Mouse (Mus musculus) left cerebral cortex, adult 11 months (tissue): ENCODE data around the gene Evl.

Experiments
- DNase-seq: peaks from one replicate; pipeline ENCODE4 v3.0.0; 2022; ENCODE audit warnings: low spot score

Evl gene

GRCm38 (mm10) chr12:108651053-108651660 is 96.6 kb downstream of the Evl start:
- no peak for DNase-seq

- DNase-seq, result no peak
Observed at GRCm38 (mm10) chr12:108653358-108654335, 99.1 kb downstream of the Evl start.

GRCm38 (mm10) chr12:108657350-108657749 is 102.8 kb downstream of the Evl start:
- DNase-seq, result no peak

- no peak for DNase-seq
Observed at GRCm38 (mm10) chr12:108668606-108669235, 114.2 kb downstream of the Evl start.

GRCm38 (mm10) chr12:108671541-108671940 is 117.0 kb downstream of the Evl start:
- no peak for DNase-seq

- no peak for DNase-seq
Observed at GRCm38 (mm10) chr12:108672908-108673307, 118.4 kb downstream of the Evl start.

- no peak for DNase-seq
Observed at GRCm38 (mm10) chr12:108673546-108673945, 119.0 kb downstream of the Evl start.

- peak; percentile 42 for DNase-seq
Observed at GRCm38 (mm10) chr12:108674502-108674901, 120.0 kb downstream of the Evl start.

- no peak for DNase-seq
Observed at GRCm38 (mm10) chr12:108674916-108675315, 120.4 kb downstream of the Evl start.

- no peak for DNase-seq
Observed at GRCm38 (mm10) chr12:108675614-108676401, 121.3 kb downstream of the Evl start.

GRCm38 (mm10) chr12:108677116-108677515 is 122.6 kb downstream of the Evl start:
- DNase-seq, result no peak

GRCm38 (mm10) chr12:108678366-108678765 is 123.8 kb downstream of the Evl start:
- no peak for DNase-seq

- DNase-seq, result no peak
Observed at GRCm38 (mm10) chr12:108680861-108681260, 126.3 kb downstream of the Evl start.

GRCm38 (mm10) chr12:108682240-108683023 is 127.9 kb downstream of the Evl start:
- no peak for DNase-seq

GRCm38 (mm10) chr12:108686463-108686862 is 131.9 kb downstream of the Evl start:
- no peak for DNase-seq

GRCm38 (mm10) chr12:108686926-108687325 is 132.4 kb downstream of the Evl start:
- DNase-seq, result no peak

GRCm38 (mm10) chr12:108689167-108689566 is 134.6 kb downstream of the Evl start:
- no peak for DNase-seq

- DNase-seq, result no peak
Observed at GRCm38 (mm10) chr12:108690529-108690928, 136.0 kb downstream of the Evl start.

- DNase-seq, result no peak
Observed at GRCm38 (mm10) chr12:108693592-108693991, 139.1 kb downstream of the Evl start.

GRCm38 (mm10) chr12:108694223-108694622 is 139.7 kb downstream of the Evl start:
- DNase-seq, result no peak
